Mouse (Mus musculus): ENCODE results near the gene Gm26620.

- TF ChIP-seq CTCF (conservative IDR thresholded peaks at IDR 0.05; ENCODE audit: low read length) (no peak), POU5F1 (IDR thresholded peaks at IDR 0.05; ENCODE audit: borderline replicate concordance, low read length) (no peak)
Measured at GRCm38 (mm10) chr1:170871402-170871801, 13.5 kb upstream of the Gm26620 start.

All from E14TG2a.4 (cell line).